Mouse (Mus musculus) forebrain, embryonic 13.5 days (tissue): ENCODE results near the gene Prss35. TPM values are rescaled to one million over a fixed set of nuclear protein-coding genes. Genes with fewer than 3 reads are reported as not detected.

Experiments used
- ATAC-seq: fragments of 200-750 bp; cut with Nextera tagmentation; 2 replicates; pipeline ENCODE4 v1.8.0; 2017
- H3K27ac ChIP-seq: fragments of 300-500 bp; sonication (generic); 2 replicates; pipeline ENCODE4 v1.5.1; 2015; ENCODE audit warnings: inconsistent platforms, mild to moderate bottlenecking, moderate library complexity
- H3K27me3 ChIP-seq: fragments of 300-500 bp; sonication (generic); 2 replicates; pipeline ENCODE4 v1.6.1; 2015; ENCODE audit warnings: mild to moderate bottlenecking, inconsistent platforms
- H3K36me3 ChIP-seq: fragments of 300-500 bp; sonication (generic); 2 replicates; pipeline ENCODE4 v1.6.1; 2015; ENCODE audit warnings: mild to moderate bottlenecking, inconsistent platforms; ENCODE audit not compliant: poor library complexity, severe bottlenecking
- H3K4me1 ChIP-seq: fragments of 300-500 bp; sonication (generic); 2 replicates; pipeline ENCODE4 v1.6.1; 2015; ENCODE audit warnings: inconsistent platforms
- H3K4me2 ChIP-seq: fragments of 300-500 bp; sonication (generic); 2 replicates; pipeline ENCODE4 v1.6.1; 2015; ENCODE audit warnings: inconsistent platforms, mild to moderate bottlenecking, moderate library complexity
- H3K4me3 ChIP-seq: fragments of 300-500 bp; sonication (generic); 2 replicates; pipeline ENCODE4 v1.5.1; 2015; ENCODE audit warnings: mild to moderate bottlenecking, inconsistent platforms
- H3K9ac ChIP-seq: fragments of 300-500 bp; sonication (generic); 2 replicates; pipeline ENCODE4 v1.6.1; 2015; ENCODE audit warnings: mild to moderate bottlenecking, inconsistent platforms
- H3K9me3 ChIP-seq: fragments of 300-500 bp; sonication (generic); replicated peaks from 2 replicates; pipeline ENCODE4 v1.6.1; 2016; ENCODE audit warnings: inconsistent platforms
- WGBS: fragments of 180-500 bp; shearing (Covaris S2); methylation state at CpG from one replicate; pipeline ENCODE4 v1.1.7; 2015; 5-methylcytosine and 5-hydroxymethylcytosine counted together
- polyA plus RNA-seq: library from polyadenylated mRNA; unstranded; fragments of >200 nt; fragmentation: Nextera tagmentation; extraction: Ambion mirVana; gene quantifications from 2 replicates; pipeline ENCODE4 v1.2.1, GENCODE M21; 2015

The Prss35 gene
- polyA plus RNA-seq, 1 experiment from 2014 or later = 0.62 TPM

- Histone ChIP-seq H3K4me1 (no peaks in the 10 kb centered on the region), H3K27ac (no peak overlapping the region), H3K36me3 (no peaks in the 10 kb centered on the region), H3K4me3 (no peak overlapping the region), H3K4me2 (no peak overlapping the region), H3K9me3 (no peaks in the 10 kb centered on the region), H3K27me3 (no peaks in the 10 kb centered on the region), H3K9ac (no peak overlapping the region)
- WGBS = 67% methylated on average over 3 of the region's 3 CpGs
- peak; percentile 79 for ATAC-seq
These were observed 29.4 kb upstream of the Prss35 start for GRCm38 (mm10) chr9:86714089-86714488.

- no peak for ATAC-seq
These were observed 26.9 kb upstream of the Prss35 start for GRCm38 (mm10) chr9:86716540-86716939.

DNA sequence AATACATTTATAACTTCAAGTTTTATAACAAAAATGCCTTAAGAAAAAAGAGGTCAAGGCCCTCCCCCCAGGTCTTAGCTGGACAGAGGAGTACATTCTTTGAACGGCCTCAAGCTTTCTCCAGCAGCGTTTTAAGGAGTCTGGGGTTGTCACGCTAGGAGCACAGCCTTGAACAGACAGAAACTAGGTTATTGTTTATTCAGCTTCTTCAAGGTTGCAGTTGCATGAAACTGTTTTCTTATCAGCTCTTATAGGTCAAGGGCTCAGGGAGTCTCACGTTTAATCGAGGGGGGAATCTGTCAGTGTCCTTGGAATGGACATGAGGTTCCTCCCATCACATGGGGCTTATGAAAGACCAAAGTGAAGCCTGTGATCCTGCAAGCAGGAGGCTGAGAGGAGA, 26.3 kb upstream of the Prss35 start:
- 77% methylated on average over 5 of the region's 5 CpGs for WGBS
- H3K4me2 ChIP-seq = no peak overlapping the region
- H3K4me3 ChIP-seq = no peak overlapping the region
- ATAC-seq = no peak
- no peaks in the 10 kb centered on the region for H3K4me1 ChIP-seq
- no peak overlapping the region for H3K9ac ChIP-seq
- H3K9me3 ChIP-seq = no peaks in the 10 kb centered on the region
- no peaks in the 10 kb centered on the region for H3K27me3 ChIP-seq
- H3K27ac ChIP-seq = no peak overlapping the region
- H3K36me3 ChIP-seq = no peaks in the 10 kb centered on the region

More at GRCm38 (mm10) chr9:86716540-86716939, 26.9 kb upstream of the Prss35 start:
- no peaks in the 10 kb centered on the region for H3K27me3 ChIP-seq
- H3K4me2 ChIP-seq = no peak overlapping the region
- H3K9me3 ChIP-seq = no peaks in the 10 kb centered on the region
- no peak overlapping the region for H3K9ac ChIP-seq
- no peak overlapping the region for H3K4me3 ChIP-seq
- 61% methylated on average over 2 of the region's 2 CpGs for WGBS
- H3K27ac ChIP-seq = no peak overlapping the region
- no peaks in the 10 kb centered on the region for H3K4me1 ChIP-seq
- no peaks in the 10 kb centered on the region for H3K36me3 ChIP-seq

- WGBS = 90% methylated on average over 5 of the region's 5 CpGs
- no peak overlapping the region for H3K4me2 ChIP-seq
- no peaks in the 10 kb centered on the region for H3K36me3 ChIP-seq
- no peaks in the 10 kb centered on the region for H3K27me3 ChIP-seq
- no peaks in the 10 kb centered on the region for H3K9me3 ChIP-seq
- H3K9ac ChIP-seq = no peak overlapping the region
- H3K27ac ChIP-seq = no peak overlapping the region
- H3K4me1 ChIP-seq = no peaks in the 10 kb centered on the region
- ATAC-seq = no peak
- H3K4me3 ChIP-seq = no peak overlapping the region
These were observed 23.2 kb upstream of the Prss35 start for GRCm38 (mm10) chr9:86720227-86720626.

- Histone ChIP-seq H3K27ac (no peak overlapping the region), H3K4me1 (peaks cover under 1% of the 10 kb centered on the region; the same call in 1 of the 2 replicates), H3K4me2 (no peak overlapping the region), H3K9ac (no peak overlapping the region), H3K4me3 (no peak overlapping the region), H3K9me3 (no peaks in the 10 kb centered on the region), H3K27me3 (no peaks in the 10 kb centered on the region), H3K36me3 (no peaks in the 10 kb centered on the region)
- WGBS = 83% methylated on average over 2 of the region's 2 CpGs
- ATAC-seq = no peak
These were observed 22.7 kb upstream of the Prss35 start for GRCm38 (mm10) chr9:86720794-86721193.

GRCm38 (mm10) chr9:86725066-86725465, 18.4 kb upstream of the Prss35 start:
- Histone ChIP-seq H3K36me3 (no peaks in the 10 kb centered on the region), H3K27ac (peak overlapping the region; percentile 68; the same call in 1 of the 2 replicates), H3K9ac (no peak overlapping the region), H3K4me3 (no peak overlapping the region), H3K4me1 (peaks cover 10% of the 10 kb centered on the region), H3K27me3 (no peaks in the 10 kb centered on the region), H3K4me2 (no peak overlapping the region), H3K9me3 (no peaks in the 10 kb centered on the region)
- 93% methylated on average over 4 of the region's 4 CpGs for WGBS
- ATAC-seq = 0 out of 2 replicates have a peak, but pooled peaks have one; percentile 3

GRCm38 (mm10) chr9:86725604-86726380, 17.7 kb upstream of the Prss35 start:
- peak overlapping the region; percentile 68 for H3K27ac ChIP-seq
- no peak overlapping the region for H3K9ac ChIP-seq
- peak; percentile 89 for ATAC-seq
- H3K9me3 ChIP-seq = no peaks in the 10 kb centered on the region
- peak overlapping the region; percentile 3; the same call in 1 of the 2 replicates for H3K4me2 ChIP-seq
- H3K4me1 ChIP-seq = peaks cover 10% of the 10 kb centered on the region
- no peaks in the 10 kb centered on the region for H3K36me3 ChIP-seq
- 17% methylated on average over 7 of the region's 7 CpGs for WGBS
- no peak overlapping the region for H3K4me3 ChIP-seq
- no peaks in the 10 kb centered on the region for H3K27me3 ChIP-seq

GRCm38 (mm10) chr9:86726381-86726720, 17.1 kb upstream of the Prss35 start:
- peak; percentile 61 for ATAC-seq
- WGBS = 65% methylated on average over 5 of the region's 5 CpGs
- Histone ChIP-seq H3K4me3 (no peak overlapping the region), H3K27me3 (no peaks in the 10 kb centered on the region), H3K9me3 (no peaks in the 10 kb centered on the region), H3K27ac (peak overlapping the region; percentile 68; the same call in 1 of the 2 replicates), H3K4me2 (peak overlapping the region; percentile 3; the same call in 1 of the 2 replicates), H3K4me1 (peaks cover 10% of the 10 kb centered on the region), H3K9ac (no peak overlapping the region), H3K36me3 (no peaks in the 10 kb centered on the region)

DNA sequence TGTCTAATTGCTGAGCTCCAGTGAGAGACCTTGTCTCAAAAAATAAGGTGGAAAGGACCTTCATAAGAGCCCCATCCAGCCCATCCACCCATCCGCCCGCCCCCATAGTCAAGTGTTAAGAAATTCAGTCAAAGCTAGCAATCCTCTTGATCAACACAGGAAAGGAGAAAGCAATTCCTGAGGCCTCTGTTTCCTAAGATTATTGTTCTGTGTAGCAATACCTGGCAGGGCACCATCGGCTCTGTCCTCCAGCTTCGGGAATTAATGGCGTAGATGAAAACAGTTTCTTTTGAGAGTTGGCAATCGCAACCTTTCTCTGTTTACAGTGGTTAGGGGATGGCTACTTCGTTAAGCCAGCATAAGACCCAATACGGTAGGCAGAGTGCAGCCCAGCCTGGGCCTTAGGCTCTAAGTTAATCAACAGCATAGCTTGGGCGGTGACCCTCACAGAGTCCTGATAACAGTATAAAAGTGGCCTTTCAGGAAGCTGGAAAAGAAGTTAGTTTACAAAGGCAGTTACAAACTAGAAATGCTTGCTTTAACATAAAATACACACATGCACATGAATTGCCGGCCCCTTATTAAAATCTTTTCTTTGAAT, 15.1 kb upstream of the Prss35 start:
- no peaks in the 10 kb centered on the region for H3K9me3 ChIP-seq
- no peak overlapping the region for H3K4me2 ChIP-seq
- H3K9ac ChIP-seq = no peak overlapping the region
- no peaks in the 10 kb centered on the region for H3K27me3 ChIP-seq
- no peaks in the 10 kb centered on the region for H3K36me3 ChIP-seq
- 72% methylated on average over 10 of the region's 10 CpGs for WGBS
- H3K4me3 ChIP-seq = no peak overlapping the region
- no peak for ATAC-seq
- peaks cover 10% of the 10 kb centered on the region for H3K4me1 ChIP-seq
- H3K27ac ChIP-seq = no peak overlapping the region

DNA sequence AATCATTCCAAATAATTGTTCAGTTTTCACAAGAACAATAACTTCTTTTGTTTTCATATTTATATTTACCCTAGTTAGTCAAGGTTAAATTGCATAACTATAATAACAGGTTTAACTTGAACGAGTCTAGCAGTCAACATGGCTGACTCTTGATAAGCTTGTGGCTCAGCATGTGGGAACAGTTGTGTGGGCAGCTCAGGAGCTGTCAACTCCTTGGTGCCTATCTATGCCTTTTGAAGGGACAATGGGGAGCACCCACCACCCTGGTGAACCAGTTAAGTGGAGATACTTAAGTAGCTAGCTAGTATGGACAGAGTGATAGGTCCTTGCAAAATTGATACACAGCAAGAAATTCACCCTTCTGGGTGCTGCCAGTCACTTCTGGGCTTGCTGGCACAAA, 14.4 kb upstream of the Prss35 start:
- Histone ChIP-seq H3K4me2 (no peak overlapping the region), H3K27me3 (no peaks in the 10 kb centered on the region), H3K9ac (no peak overlapping the region), H3K4me1 (peaks cover 10% of the 10 kb centered on the region), H3K9me3 (no peaks in the 10 kb centered on the region), H3K27ac (no peak overlapping the region), H3K4me3 (no peak overlapping the region), H3K36me3 (no peaks in the 10 kb centered on the region)
- 63% methylated on average over 1 of the region's 1 CpGs for WGBS
- no peak for ATAC-seq

- Histone ChIP-seq H3K27me3 (no peaks in the 10 kb centered on the region), H3K9ac (no peak overlapping the region), H3K36me3 (no peaks in the 10 kb centered on the region), H3K27ac (no peak overlapping the region), H3K4me3 (no peak overlapping the region), H3K9me3 (no peaks in the 10 kb centered on the region), H3K4me2 (no peak overlapping the region), H3K4me1 (peaks cover 10% of the 10 kb centered on the region)
- WGBS = 93% methylated on average over 3 of the region's 3 CpGs
- ATAC-seq = no peak
These were observed 13.6 kb upstream of the Prss35 start for GRCm38 (mm10) chr9:86729811-86730210.

GRCm38 (mm10) chr9:86734357-86734756, 9.1 kb upstream of the Prss35 start:
- H3K4me2 ChIP-seq = no peak overlapping the region
- no peak overlapping the region for H3K9ac ChIP-seq
- no peak for ATAC-seq
- H3K36me3 ChIP-seq = no peaks in the 10 kb centered on the region
- H3K4me3 ChIP-seq = no peak overlapping the region
- no peaks in the 10 kb centered on the region for H3K4me1 ChIP-seq
- H3K9me3 ChIP-seq = no peaks in the 10 kb centered on the region
- H3K27me3 ChIP-seq = no peaks in the 10 kb centered on the region
- H3K27ac ChIP-seq = no peak overlapping the region
